Mouse (Mus musculus): ENCODE data around the gene Siglec1.

- no peak for TF ChIP-seq CTCF (IDR thresholded peaks at IDR 0.05; ENCODE audit: control insufficient read depth, insufficient read depth, insufficient replicate concordance, low read depth, low read length)
- TF ChIP-seq POLR2A (IDR thresholded peaks at IDR 0.05; ENCODE audit: control insufficient read depth, low read depth, low read length) = no peak
Observed at GRCm38 (mm10) chr2:131089634-131090033, 3.1 kb upstream of the Siglec1 start.

All from testis, adult 2 months (tissue).